Mouse (Mus musculus) thymus, postnatal 14 days (tissue): ENCODE data around the gene Cnn2.

Source experiments
- DNase-seq: peaks from one replicate; pipeline ENCODE4 v3.0.0; 2021

The Cnn2 gene

GRCm38 (mm10) chr10:79970415-79971182 is 17.8 kb upstream of the Cnn2 start, which contains the start of gene Grin3b:
TSS of gene Grin3b (plus strand) at chr10:79970715.
- no peak for DNase-seq

DNA sequence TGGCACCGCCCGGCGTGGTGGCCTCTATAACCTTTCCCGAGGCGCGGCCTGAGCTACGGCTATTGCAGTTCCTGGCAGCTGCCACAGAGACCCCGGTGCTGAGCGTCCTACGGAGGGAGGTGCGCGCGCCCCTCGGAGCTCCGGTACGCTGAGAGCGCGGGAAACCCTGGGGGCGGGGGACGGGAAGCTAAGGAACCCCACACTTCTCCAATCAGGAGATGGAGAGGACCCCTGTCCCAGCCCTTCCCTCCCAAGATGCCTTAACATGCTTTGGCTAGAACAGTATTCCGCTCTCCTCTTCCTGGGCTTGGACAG is 17.2 kb upstream of the Cnn2 start:
- no peak for DNase-seq

DNA sequence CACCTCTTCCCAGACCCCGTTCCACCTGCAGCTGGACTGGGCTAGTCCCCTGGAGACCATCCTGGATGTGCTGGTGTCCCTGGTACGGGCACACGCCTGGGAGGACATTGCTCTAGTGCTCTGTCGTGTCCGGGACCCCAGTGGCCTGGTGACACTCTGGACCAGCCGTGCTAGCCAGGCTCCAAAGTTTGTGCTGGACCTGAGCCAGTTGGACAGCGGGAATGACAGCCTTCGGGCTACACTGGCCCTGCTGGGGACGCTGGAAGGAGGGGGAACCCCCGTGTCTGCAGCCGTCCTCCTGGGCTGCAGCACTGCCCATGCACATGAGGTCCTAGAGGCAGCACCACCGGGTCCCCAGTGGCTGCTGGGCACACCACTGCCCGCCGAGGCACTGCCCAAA is 15.6 kb upstream of the Cnn2 start:
- no peak for DNase-seq

DNA sequence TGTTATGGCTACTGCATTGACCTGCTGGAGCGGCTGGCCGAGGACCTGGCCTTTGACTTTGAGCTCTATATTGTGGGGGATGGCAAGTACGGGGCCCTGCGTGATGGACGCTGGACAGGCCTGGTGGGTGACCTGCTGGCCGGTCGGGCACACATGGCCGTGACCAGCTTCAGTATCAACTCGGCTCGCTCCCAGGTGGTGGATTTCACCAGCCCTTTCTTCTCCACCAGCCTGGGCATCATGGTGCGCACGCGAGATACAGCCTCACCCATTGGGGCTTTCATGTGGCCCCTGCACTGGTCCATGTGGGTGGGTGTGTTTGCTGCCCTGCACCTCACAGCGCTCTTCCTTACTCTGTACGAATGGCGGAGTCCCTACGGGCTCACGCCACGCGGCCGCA is 14.3 kb upstream of the Cnn2 start:
- DNase-seq, result no peak

DNA sequence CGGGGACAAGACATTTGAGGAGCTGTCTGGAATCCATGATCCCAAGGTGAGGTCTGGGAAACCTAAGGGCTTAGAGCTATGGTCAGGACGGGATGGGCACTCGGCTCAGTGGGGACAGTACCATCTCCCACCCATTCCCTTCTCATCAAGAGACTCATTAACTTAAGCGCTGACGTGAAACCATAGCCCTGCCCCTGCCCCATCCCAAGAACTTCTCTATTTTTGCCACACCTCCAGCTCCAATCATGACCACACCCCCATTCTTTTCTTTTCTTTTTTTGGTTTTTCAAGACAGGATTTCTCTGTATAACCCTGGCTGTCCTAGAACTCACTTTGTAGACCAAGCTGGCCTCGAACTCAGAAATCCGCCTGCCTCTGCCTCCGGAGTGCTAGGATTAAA is 13.7 kb upstream of the Cnn2 start:
- DNase-seq, result no peak

DNA sequence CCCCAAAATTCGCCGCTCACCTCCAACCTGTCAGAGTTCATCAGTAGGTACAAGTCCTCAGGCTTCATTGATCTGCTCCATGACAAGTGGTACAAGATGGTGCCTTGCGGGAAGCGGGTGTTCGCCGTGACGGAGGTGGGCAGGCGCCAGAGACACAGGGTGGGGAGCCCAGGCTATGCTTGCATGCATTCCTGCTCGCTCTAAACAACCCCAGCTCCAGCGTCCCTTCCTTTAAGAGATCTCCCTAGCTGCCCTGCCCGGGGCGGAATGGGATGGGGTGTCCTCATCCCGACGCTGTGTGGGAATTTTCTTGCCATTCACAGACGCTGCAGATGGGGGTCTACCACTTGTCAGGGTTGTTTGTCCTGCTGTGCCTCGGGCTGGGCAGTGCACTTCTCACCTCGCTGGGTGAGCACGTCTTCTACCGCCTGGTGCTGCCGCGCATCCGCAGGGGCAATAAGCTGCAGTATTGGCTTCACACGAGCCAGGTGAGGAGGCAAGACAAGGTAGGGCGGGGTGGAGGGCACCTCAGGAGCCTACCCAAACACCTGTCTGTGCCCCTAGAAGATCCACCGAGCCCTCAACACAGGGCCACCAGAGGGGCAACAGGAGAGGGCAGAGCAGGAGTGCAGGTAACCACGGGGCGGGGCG is 12.2 kb upstream of the Cnn2 start:
- DNase-seq, result no peak

- no peak for DNase-seq
Observed at GRCm38 (mm10) chr10:79976722-79977107, 11.7 kb upstream of the Cnn2 start.

DNA sequence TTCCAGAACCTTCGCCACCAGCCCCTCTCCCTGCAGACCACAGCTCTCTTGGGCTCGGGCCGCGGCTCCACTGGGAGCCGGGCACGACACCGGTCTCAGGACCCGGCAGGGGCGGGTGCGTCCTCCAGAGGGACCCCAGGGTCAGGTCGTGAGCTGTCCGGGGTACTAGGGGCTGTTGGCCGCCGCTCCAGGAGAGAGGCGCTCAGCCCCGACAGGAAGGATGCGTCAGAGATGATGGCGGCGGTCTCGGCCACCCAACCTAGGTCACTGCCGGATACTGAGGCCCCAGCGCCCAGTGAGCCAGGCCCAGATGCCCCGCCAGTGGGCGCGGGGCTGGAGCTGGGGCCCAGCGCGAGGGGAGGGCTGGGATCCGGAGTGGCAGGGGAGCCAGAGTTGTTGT is 11.1 kb upstream of the Cnn2 start:
- DNase-seq, result no peak

DNA sequence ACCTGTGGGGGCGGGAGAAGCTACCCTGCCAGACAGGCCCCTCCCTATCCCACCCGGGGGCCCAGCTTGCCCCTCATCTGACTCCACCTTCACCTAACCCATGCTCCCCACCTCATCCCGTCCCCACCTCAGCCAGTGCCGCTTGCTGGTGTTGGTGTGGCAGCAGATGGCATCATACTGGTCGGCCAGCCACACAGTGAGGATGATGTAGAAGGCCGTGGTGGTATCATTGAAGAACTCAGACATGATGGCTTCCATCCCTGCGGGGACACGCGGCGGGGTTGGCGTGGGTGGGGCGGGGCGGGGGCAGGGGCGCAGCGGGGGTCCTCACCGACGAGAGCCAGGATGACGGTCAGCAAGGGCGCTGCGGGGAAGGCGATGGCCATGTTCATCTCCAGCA is 10.3 kb upstream of the Cnn2 start:
- no peak for DNase-seq

DNA sequence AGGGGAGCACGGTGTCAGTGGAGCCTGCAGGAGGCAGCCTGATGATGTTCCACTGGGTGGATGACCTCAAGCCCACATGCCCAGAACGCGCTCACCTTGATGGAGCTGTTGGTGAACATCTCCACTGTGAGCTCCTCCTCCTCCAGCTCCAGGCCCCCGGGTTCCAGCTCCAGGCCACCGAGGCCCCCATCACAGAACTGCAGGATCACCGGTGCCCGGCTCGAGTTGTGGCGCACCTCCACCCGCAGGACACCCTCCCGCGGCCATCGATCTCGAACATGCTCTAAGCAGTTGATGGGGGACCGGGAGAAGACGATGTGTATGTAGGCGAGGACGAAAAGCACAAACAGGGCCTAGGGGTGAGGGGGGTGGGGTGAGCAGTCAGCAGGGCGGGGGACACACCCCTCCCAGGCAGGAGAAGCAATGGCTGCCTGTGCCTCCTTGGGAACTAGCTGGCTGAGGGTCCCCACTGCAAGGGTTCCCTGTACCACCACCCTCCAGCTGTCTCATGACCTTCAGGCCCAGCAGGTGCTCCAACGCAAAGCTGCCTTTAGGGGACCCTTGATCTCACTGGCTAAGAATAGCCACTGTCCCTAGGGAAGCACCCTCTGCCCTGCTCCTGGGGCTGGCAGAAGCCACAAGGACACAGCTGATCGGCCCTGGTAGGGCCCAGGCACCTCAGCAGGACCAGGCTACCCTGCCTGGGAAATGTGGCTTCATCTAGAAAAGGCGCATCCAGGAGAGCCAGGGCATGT is 8.8 kb upstream of the Cnn2 start:
- DNase-seq, result no peak

DNA sequence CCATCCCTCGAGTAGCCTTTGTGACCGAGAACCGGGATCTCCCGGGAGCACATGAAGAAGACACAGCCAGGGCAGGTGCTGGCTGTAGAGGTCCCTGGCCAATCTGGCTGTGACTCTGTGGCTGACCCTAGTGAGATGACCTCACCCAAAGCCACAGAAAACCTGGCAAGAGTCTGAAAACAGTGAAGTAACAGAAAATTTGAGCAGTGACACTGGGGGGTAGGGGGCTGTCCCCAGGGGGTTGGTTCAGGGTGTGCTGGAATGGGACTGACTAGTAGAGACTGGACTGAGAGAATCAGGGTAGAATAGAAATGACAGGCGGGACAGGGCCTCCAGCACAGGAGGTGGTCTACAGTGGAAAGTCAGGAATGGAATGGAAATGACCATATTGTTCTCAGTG is 5.2 kb upstream of the Cnn2 start:
- peak; percentile 22 for DNase-seq

DNA sequence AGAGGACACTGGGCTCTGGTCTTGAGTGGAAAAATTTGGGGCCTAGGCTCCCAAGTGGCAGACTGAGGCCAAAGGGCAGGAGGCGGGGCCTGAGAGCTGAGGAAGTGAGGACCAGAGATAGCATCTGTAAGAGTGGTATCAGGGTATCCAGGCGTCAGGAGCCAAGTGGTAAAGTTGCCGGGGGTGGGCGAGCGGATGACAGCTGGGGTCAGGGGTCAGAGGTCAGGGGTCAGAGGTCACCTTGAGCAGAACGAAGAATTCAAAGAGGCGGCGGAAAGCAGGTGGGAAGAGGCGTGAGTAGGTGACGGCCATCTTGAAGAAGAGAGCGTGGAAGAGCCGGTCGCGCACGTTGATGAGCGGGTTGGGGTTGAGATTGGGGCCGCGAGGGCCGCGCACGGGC is 4.7 kb upstream of the Cnn2 start:
- DNase-seq, result peak; percentile 79

GRCm38 (mm10) chr10:79984195-79984816 is 4.1 kb upstream of the Cnn2 start, which contains the start of gene Tmem259:
TSS of gene Tmem259 (minus strand) at chr10:79984330.
- peak; percentile 92 for DNase-seq

DNA sequence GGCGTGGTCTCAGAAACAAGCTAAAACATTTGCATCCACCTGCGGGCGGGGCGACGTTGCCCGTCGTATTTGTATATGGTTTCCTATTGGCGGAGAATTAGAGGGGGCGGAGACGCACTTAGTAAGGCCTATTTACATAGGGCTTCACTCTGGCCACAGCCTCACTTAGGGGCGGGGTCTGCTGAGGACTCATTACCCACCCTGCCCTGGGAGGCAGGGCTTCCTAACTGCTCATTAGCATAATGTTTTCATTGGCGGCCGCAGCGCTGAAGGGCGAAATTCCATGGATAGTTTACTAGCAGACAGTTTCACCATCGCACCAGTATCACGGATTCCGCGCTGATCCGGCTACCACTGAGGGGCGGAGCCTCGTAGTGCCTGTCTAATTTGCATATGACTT is 3.5 kb upstream of the Cnn2 start:
- peak; percentile 97 for DNase-seq

DNA sequence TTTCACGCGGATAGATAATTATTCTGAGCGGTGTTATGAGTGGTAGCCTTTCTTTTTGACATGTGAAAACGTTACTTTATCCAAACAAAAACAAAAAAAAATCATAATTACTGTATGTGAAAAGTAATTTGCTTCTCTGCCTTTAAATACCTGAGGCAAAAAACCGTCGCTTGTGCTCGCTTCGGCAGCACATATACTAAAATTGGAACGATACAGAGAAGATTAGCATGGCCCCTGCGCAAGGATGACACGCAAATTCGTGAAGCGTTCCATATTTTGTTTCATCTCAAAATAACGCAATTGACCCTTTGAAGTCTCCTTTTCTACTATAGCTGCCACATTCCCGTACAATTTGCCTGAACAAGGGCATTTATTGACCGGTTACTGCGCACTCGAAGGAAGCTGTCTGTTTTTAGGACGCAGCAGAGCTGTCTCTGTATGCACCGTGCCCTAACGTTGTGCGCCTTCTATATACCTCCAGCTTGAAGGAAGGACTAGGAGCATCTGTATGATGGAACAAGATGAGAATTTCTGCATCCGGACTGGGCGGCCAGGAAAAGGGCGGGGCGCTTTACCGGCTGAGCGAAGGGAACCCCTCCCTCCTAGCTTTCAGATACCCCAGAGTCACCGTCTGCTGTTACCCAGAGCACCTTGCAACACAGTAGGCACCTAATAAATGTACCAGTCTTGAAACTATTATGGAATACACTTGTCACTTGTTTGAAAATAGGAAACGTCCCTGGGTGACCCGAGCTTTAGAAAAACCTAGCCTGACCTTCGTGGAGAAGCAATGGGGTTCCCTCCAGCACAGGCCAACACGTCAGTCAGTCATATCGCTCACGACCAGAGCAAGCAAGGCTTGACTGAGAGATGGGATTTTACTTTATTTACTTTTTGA is 2.8 kb upstream of the Cnn2 start:
- peak; percentile 84 for DNase-seq

- peak; percentile 34 for DNase-seq
Observed at GRCm38 (mm10) chr10:79986232-79986878, 2.0 kb upstream of the Cnn2 start.

- peak; percentile 94 for DNase-seq
Observed at GRCm38 (mm10) chr10:79986963-79987362, 1.4 kb upstream of the Cnn2 start.

DNA sequence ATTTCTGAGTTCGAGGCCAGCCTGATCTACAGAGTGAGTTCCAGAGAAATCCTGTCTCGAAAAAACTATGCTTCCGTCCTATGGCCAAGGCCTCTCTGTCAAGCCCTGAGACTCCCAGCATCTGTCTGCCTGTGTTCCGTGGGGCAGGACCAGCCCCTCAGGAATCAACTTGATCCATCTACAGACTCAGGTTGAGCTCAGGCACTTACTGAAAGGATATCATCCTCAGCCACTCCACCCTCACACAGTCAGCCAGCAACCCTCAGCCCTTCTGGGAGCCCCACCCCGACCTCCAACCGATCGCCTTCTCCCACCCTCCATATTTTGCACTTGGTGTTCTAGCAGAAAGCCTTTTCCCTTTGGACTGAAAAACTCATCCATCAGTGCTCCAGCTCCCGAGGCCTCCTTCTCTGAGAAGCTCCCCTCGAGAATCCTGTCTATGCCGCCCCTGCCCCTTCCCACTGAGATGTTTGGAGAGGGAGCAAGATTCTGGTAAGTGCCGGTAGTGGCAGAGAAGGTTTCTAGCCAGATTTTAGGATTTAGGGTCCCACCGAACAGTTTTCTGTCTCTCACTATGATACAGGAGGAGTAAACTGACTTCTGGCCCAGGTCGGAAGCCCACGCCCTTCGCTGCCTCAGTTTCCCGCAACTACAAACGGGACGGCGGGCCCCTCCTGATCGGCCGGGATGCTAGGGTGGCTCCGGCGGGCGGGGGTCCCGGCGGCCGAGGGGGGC is 446 bp upstream of the Cnn2 start:
- peak; percentile 27 for DNase-seq

DNA sequence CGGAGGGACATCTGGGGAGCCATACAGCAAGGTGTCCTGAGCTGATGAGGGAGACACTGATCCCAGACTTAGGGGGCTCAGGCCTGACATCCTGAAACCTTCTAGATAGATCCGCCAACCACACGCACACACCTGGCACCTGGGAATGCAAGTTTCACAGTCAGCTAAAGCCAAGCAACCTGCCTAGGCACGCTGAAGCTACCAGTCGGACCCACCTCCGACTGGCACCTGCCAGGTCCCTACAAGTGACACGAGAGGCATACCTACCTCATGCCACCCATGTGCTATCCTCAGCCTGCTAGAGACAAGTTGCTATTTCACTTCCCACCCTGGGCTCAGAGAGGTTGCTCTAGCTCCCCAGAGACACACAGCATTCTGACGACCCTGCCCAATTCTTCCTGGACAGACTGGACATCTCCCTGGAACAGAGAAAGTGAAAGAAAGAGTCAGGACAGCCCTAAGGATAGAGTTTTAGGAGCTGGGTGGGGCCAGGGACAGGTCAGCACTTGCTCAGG is 945 bp downstream of the Cnn2 start:
- DNase-seq, result no peak

- DNase-seq, result no peak
Observed at GRCm38 (mm10) chr10:79989870-79990269, 1.5 kb downstream of the Cnn2 start.

- DNase-seq, result no peak
Observed at GRCm38 (mm10) chr10:79991099-79991498, 2.7 kb downstream of the Cnn2 start.
